Mouse (Mus musculus) liver, embryonic 13.5 days (tissue): ENCODE measurements around the gene Hsf3. TPM values are rescaled to one million over a fixed set of nuclear protein-coding genes. Genes with fewer than 3 reads are reported as not detected.
A peak's percentile ranks its signal among the peaks of the same experiment; 100 is the strongest.
"Not testable (repeated sequence)": the region's sequence is repeated elsewhere in the genome, so short reads cannot be mapped to it uniquely, and the experiment has no call there.

Experiments
- ATAC-seq: fragments of 200-750 bp; cut with Nextera tagmentation; 2 replicates; pipeline ENCODE4 v1.8.0; 2017; ENCODE audit warnings: low read depth, mild to moderate bottlenecking, moderate number of reproducible peaks, moderate library complexity
- DNase-seq: peaks from one replicate; pipeline ENCODE4 v3.0.0; 2022
- H3K27ac ChIP-seq: fragments of 300-500 bp; sonication (generic); 2 replicates; pipeline ENCODE4 v1.5.1; 2015; ENCODE audit warnings: moderate library complexity, mild to moderate bottlenecking, inconsistent platforms
- H3K27me3 ChIP-seq: fragments of 300-500 bp; sonication (generic); 2 replicates; pipeline ENCODE4 v1.6.1; 2015; ENCODE audit warnings: mild to moderate bottlenecking, inconsistent platforms
- H3K36me3 ChIP-seq: fragments of 300-500 bp; sonication (generic); 2 replicates; pipeline ENCODE4 v1.6.1; 2015; ENCODE audit warnings: mild to moderate bottlenecking, inconsistent platforms
- H3K4me1 ChIP-seq: fragments of 300-500 bp; sonication (generic); replicated peaks from 2 replicates; pipeline ENCODE4 v1.6.1; 2015; ENCODE audit warnings: inconsistent platforms
- H3K4me2 ChIP-seq: fragments of 300-500 bp; sonication (generic); 2 replicates; pipeline ENCODE4 v1.6.1; 2015; ENCODE audit warnings: inconsistent platforms, mild to moderate bottlenecking, moderate library complexity
- H3K4me3 ChIP-seq: fragments of 300-500 bp; sonication (generic); replicated peaks from 2 replicates; pipeline ENCODE4 v1.5.1; 2015; ENCODE audit warnings: mild to moderate bottlenecking, inconsistent platforms
- H3K9ac ChIP-seq: fragments of 300-500 bp; sonication (generic); 2 replicates; pipeline ENCODE4 v1.6.1; 2015; ENCODE audit warnings: mild to moderate bottlenecking, inconsistent platforms
- H3K9me3 ChIP-seq: fragments of 300-500 bp; sonication (generic); replicated peaks from 2 replicates; pipeline ENCODE4 v1.6.1; 2016; ENCODE audit warnings: inconsistent platforms
- WGBS: fragments of 180-500 bp; shearing (Covaris S2); methylation state at CpG from one replicate; pipeline ENCODE4 v1.1.7; 2015; ENCODE audit not compliant: insufficient replicate concordance; 5-methylcytosine and 5-hydroxymethylcytosine counted together
- polyA plus RNA-seq: library from polyadenylated mRNA; unstranded; fragments of >200 nt; fragmentation: Nextera tagmentation; extraction: Ambion mirVana; gene quantifications from 2 replicates; pipeline ENCODE4 v1.2.1, GENCODE M21; 2015

Hsf3 gene
- not detected in 2 replicates for polyA plus RNA-seq

DNA sequence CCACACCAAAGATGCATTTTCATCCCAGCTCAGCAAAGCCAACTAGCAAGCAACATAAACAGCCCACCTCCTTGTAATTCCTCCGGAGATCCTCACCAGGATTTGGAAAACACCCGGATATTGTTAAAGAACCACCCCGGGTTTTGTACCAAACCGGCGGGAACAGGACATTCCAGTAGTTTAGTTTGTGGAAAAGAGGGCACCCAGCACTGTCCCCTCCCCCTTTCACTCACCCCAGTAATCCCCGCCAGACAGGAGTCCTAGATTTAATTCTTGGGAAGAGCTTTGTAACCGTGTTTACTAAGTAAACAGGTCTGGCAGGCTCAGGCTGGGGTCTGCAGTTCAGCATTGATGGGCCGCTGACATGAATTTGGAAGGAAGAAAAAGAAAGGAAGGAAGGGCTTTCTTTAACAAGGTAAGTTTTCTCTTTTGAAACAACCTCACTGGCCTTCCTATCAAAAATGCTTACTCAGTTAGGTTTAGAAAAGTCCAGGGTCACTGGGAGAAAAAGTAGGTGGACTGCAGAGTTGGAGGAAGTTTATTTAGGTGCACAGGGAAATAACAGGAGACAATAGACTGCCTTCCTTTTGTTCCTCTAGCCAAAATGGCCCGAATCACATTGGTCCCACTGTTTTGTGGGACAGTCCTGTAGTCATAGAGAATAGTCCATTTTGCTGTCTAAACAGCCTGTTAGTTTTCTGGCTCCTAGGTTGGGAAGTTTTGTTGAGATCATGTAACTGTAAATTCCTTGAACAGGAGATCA is at the start of gene Hsf3:
Gene Hsf3, minus strand, starts transcription at position 94 of the 763 bp plus-strand sequence.
- Histone ChIP-seq H3K9ac (no peak within 1 kb of the TSS), H3K36me3 (no peaks in the 10 kb centered on the region), H3K27me3 (no peaks in the 10 kb centered on the region), H3K9me3 (no peaks in the 10 kb centered on the region), H3K4me3 (no peak within 1 kb of the TSS), H3K27ac (no peak within 1 kb of the TSS), H3K4me2 (no peak within 1 kb of the TSS), H3K4me1 (no peaks in the 10 kb centered on the region)
- DNase-seq = no peak
- ATAC-seq = no peak
- 20% methylated on average over 9 of the region's 9 CpGs for WGBS

DNA sequence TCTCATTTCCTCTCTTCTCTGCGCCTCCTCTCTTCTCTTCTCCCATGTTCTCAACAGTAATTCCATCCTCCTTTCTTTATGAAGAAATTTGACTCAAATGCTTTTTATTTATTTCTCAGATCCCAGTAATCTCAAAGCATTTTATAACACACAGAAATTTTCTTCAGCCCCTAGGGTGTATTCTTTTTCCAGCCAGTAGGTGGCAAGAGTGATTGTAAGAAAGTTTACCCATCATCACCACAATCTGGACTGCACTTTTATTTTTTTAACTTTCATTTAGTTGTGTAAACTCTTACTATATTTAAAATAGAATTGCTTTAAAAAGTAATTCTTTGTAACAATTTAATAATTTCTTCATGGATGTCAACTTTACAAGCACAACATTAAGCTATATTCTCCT is 45.5 kb upstream of the Hsf3 start:
- Histone ChIP-seq H3K27ac (no peak overlapping the region), H3K9ac (no peak overlapping the region), H3K9me3 (no peaks in the 10 kb centered on the region), H3K4me3 (no peak overlapping the region), H3K36me3 (no peaks in the 10 kb centered on the region), H3K27me3 (no peaks in the 10 kb centered on the region), H3K4me2 (no peak overlapping the region), H3K4me1 (no peaks in the 10 kb centered on the region)
- ATAC-seq = no peak
- WGBS = 16% methylated on average over 1 of the region's 1 CpGs
- DNase-seq = no peak

DNA sequence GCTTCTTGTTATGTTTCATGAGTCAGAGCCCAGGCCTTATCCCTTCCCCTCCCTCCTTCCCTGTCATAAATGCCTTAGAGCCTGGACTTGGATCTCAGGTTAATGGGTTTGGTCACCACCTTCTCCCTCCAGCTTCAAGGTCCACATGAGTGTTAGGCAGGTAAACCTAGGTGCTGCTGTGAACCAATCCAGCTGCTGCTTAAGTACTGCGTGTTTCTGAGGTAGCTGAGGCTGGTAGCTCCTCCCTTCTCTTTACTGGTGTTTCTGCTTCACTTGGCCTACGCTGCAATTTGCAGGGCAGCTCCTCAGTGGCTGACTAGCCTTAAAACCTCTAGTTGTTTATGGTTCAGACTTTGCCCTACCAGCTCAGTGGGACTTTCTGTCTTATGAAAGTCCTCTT is 945 bp downstream of the Hsf3 start, which contains the start of gene Heph:
Gene Heph, plus strand, starts transcription at position 211 of the 400 bp plus-strand sequence.
- no peaks in the 10 kb centered on the region for H3K4me1 ChIP-seq
- H3K9me3 ChIP-seq = no peaks in the 10 kb centered on the region
- H3K36me3 ChIP-seq = no peaks in the 10 kb centered on the region
- ATAC-seq (no peak), DNase-seq (no peak)
- H3K9ac ChIP-seq = no peak within 1 kb of the TSS
- WGBS = 39% methylated on average over 2 of the region's 2 CpGs
- no peak within 1 kb of the TSS for H3K27ac ChIP-seq
- no peak within 1 kb of the TSS for H3K4me3 ChIP-seq
- H3K4me2 ChIP-seq = no peak within 1 kb of the TSS
- H3K27me3 ChIP-seq = no peaks in the 10 kb centered on the region

DNA sequence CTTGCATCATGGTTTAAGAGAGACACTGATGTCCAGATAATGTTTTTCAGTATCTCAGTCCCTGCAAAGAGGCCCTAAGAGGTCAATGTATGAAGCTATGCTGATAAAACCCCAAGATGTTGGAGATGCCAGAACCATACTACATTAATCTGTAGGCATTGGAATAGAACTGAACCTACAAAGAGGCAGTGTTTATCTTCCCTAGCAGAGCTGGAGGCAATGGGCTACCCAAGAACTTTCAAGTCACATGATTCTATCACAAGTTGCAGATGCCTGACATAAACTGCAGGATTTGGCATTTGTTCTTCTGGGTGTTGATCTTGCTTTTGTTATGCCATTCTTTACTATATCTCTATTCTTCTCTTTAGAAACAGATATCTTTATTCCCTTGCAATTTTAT is 36.7 kb downstream of the Hsf3 start:
- no peaks in the 10 kb centered on the region for H3K27me3 ChIP-seq
- no peak overlapping the region for H3K9ac ChIP-seq
- no peak overlapping the region for H3K4me2 ChIP-seq
- H3K36me3 ChIP-seq = no peaks in the 10 kb centered on the region
- DNase-seq = no peak
- H3K4me3 ChIP-seq = no peak overlapping the region
- H3K27ac ChIP-seq = no peak overlapping the region
- 0 out of 2 replicates have a peak, but pooled peaks have one; percentile 36 for ATAC-seq
- H3K9me3 ChIP-seq = no peaks in the 10 kb centered on the region
- H3K4me1 ChIP-seq = no peaks in the 10 kb centered on the region

DNA sequence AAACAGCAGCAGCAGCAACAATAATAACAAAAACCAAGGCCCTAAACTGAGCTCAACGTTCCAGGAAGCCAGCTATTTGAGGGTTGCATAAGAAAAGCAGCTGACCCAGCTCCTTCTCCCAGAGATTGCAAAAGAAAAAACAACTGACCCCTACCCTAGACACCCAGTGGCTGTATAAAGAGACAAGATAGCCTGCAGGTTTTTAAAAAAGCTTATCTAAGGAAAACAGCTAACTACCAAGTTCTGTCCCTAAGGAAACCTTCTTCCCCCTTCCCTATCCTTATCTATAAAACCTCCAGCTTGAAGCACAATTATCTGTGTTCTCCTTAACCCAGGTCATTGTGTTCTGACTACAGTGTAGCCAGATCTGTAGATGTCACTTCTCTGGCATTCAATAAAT is 38.4 kb downstream of the Hsf3 start:
- H3K9me3 ChIP-seq = no peaks in the 10 kb centered on the region
- WGBS = 17% methylated on average over 1 of the region's 1 CpGs
- H3K27me3 ChIP-seq = no peaks in the 10 kb centered on the region
- H3K4me2 ChIP-seq = no peak overlapping the region
- H3K4me1 ChIP-seq = no peaks in the 10 kb centered on the region
- no peaks in the 10 kb centered on the region for H3K36me3 ChIP-seq
- H3K4me3 ChIP-seq = no peak overlapping the region
- ATAC-seq (peak; percentile 62), DNase-seq (no peak)
- no peak overlapping the region for H3K9ac ChIP-seq
- H3K27ac ChIP-seq = no peak overlapping the region

DNA sequence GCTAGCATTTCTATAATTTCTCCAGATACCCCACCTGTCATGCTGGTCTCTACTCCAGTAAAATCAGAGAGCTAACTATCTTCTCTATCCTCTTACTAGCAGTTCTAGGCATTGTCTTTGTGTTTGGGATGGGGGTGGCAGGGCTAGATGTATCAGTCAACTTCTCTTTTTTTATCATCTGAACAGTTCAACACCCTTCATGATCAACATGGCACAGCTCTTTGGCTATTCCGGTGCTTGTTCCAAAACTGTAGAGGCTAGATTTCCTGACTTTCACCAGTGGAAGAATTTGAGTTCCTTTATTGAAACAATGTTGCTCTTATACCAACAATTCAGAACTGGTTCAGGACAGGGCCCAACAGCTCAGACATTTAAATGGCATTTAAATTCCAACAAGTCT is 39.1 kb downstream of the Hsf3 start:
- Histone ChIP-seq H3K4me1 (no peaks in the 10 kb centered on the region), H3K27me3 (no peaks in the 10 kb centered on the region), H3K4me2 (no peak overlapping the region), H3K36me3 (no peaks in the 10 kb centered on the region), H3K4me3 (no peak overlapping the region), H3K27ac (no peak overlapping the region), H3K9ac (no peak overlapping the region), H3K9me3 (no peaks in the 10 kb centered on the region)
- WGBS = 42% methylated on average over 1 of the region's 1 CpGs
- DNase-seq = no peak
- no peak for ATAC-seq

DNA sequence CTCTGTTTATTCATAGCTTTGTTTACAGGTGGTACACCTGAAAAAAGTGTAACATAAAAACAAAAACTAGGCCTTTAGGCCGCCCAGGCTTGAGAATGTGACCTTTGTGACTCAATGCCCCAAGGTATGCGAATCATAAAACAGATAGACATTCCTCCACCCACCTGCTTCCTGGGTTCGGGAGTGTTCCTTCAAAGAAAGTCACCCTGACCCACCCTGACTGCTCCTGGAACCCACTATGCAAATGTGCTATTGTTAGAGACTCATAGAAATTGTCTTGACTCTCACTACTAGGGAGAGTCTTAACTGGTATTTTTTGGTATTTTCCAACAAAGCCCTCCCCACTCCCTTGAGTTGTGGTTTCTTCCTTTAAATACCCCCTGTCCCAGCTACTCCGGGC is 40.7 kb downstream of the Hsf3 start:
- not testable (repeated sequence) for H3K4me2 ChIP-seq, H3K36me3 ChIP-seq, H3K4me1 ChIP-seq, DNase-seq, H3K27me3 ChIP-seq, ATAC-seq, H3K4me3 ChIP-seq, H3K27ac ChIP-seq, H3K9ac ChIP-seq, H3K9me3 ChIP-seq
- 62% methylated on average over 4 of the region's 4 CpGs for whole genome bisulfite sequencing

DNA sequence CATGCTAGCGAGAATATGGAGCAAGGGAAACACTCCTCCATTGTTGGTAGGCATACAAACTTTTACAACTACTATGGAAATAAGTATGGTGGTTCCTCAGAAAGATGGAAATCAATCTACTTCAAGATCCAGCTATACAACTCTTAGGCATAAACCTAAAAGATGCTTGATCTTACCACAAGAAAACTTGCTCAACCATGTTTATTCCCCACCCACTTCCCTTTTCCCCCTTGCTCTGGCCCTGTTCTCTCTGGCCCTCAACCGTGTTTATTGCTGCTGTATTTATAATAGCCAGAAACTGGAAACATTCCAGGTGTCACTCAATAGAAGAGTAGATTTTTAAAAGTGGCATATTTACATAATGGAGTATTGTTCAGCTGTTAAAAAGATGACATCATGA is 117.0 kb downstream of the Hsf3 start:
- Histone ChIP-seq H3K36me3 (no peaks in the 10 kb centered on the region), H3K9me3 (no peaks in the 10 kb centered on the region), H3K27ac (no peak overlapping the region), H3K4me1 (no peaks in the 10 kb centered on the region), H3K9ac (no peak overlapping the region), H3K4me3 (no peak overlapping the region), H3K4me2 (no peak overlapping the region), H3K27me3 (no peaks in the 10 kb centered on the region)
- ATAC-seq (no peak), DNase-seq (no peak)
- WGBS = 44% methylated on average over 2 of the region's 2 CpGs

DNA sequence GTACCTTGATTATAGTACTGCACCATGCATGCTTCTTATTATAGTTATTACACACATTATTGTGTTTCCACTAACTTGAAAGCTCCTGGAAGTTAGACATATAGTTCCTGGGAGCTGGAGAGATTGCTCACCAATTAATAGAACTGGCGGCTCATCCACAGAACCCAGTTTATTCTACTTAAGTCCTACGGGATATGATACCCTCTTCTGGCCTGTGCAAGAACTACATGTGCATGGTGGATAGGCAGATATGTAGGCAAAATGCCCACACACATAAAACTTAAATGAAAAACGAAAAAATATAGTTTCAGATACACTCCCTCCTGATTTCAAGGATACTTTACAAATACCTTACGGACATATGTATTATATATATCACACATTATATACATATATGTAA is 126.3 kb downstream of the Hsf3 start:
- ATAC-seq = no peak

DNA sequence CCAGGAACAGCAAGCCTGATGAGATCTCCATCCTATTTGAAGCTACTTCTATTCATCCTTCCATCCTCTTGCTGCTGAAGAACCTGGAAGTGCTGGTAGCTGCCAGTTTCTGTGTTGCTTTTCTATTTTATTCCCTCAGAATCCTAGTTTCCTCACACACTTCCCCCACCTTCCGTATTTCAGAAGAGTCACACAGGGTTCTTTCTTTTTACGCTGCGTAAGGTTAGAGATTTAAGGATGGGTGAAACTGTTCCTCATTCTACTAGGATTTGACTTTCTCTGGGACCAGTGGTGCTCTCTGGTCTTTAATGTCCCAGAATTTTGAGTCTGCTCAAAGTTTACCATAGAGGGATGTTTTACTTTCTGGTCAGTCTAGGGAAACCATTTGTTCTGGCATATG is 162.8 kb downstream of the Hsf3 start, which contains the start of gene Vsig4:
Gene Vsig4, minus strand, starts transcription at position 101 of the 400 bp plus-strand sequence.
- Histone ChIP-seq H3K4me1 (no peaks in the 10 kb centered on the region), H3K36me3 (no peaks in the 10 kb centered on the region), H3K27me3 (no peaks in the 10 kb centered on the region), H3K4me2 (no peak within 1 kb of the TSS), H3K4me3 (no peak within 1 kb of the TSS), H3K9me3 (no peaks in the 10 kb centered on the region), H3K27ac (no peak within 1 kb of the TSS), H3K9ac (no peak within 1 kb of the TSS)
- ATAC-seq (no peak), DNase-seq (no peak)
- WGBS = 83% methylated on average over 3 of the region's 3 CpGs

More for the DNA sequence above, 126.3 kb downstream of the Hsf3 start:
- no peaks in the 10 kb centered on the region for H3K4me1 ChIP-seq
- WGBS = 39% methylated on average over 4 of the region's 4 CpGs
- no peak for DNase-seq
- H3K36me3 ChIP-seq = no peaks in the 10 kb centered on the region
- H3K4me2 ChIP-seq = no peak overlapping the region
- H3K9me3 ChIP-seq = no peaks in the 10 kb centered on the region
- H3K9ac ChIP-seq = no peak overlapping the region
- no peak overlapping the region for H3K4me3 ChIP-seq
- no peak overlapping the region for H3K27ac ChIP-seq
- H3K27me3 ChIP-seq = no peaks in the 10 kb centered on the region

DNA sequence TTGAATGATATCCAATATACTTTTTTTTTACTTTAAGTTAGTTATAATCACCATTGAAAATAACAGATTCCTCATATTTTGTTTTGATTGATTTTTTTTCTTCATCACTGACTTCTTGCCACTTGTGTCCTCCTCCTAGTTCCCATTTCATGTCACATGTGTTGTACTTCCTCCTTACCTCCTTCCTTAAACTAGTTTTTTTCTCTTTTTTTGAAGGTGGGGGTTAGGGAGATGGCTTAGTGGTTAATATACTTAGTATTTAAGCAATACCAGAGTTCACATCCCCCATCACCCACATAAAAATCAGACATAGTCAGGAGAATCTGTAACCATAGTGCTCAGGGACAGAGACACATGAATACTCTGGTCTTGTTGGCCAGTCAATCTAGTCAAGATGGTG is 199.6 kb downstream of the Hsf3 start:
- H3K27me3 ChIP-seq = no peaks in the 10 kb centered on the region
- H3K4me1 ChIP-seq = no peaks in the 10 kb centered on the region
- H3K4me2 ChIP-seq = no peak overlapping the region
- no peak for DNase-seq
- H3K36me3 ChIP-seq = no peaks in the 10 kb centered on the region
- H3K4me3 ChIP-seq = no peak overlapping the region
- H3K9ac ChIP-seq = no peak overlapping the region
- no peak for ATAC-seq
- no peak overlapping the region for H3K27ac ChIP-seq
- H3K9me3 ChIP-seq = no peaks in the 10 kb centered on the region
